Mouse (Mus musculus) gonadal fat pad, adult 2 months (tissue): ENCODE measurements at regions not wholly inside any gene's neighbourhood (a gene's known extent, or its start where the extent isn't known, plus 50 kb on each side); places are given as distances from the start of the nearest gene placed in this dataset.
"Not testable (repeated sequence)": the region's sequence is repeated elsewhere in the genome, so short reads cannot be mapped to it uniquely, and the experiment has no call there.

Experiments
- DNase-seq: peaks from one replicate; pipeline ENCODE4 v3.0.0-alpha.2; 2012; ENCODE audit warnings: low read depth

GRCm38 (mm10) chrX:50602461-50602875 is 174.2 kb upstream of the Olfr1324 start:
- not testable (repeated sequence) for DNase-seq

GRCm38 (mm10) chrX:50600262-50600661 is 172.0 kb upstream of the Olfr1324 start:
- DNase-seq, result not testable (repeated sequence)

GRCm38 (mm10) chrX:50599780-50600179 is 171.5 kb upstream of the Olfr1324 start:
- no peak for DNase-seq

GRCm38 (mm10) chrX:50597626-50598025 is 169.3 kb upstream of the Olfr1324 start:
- not testable (repeated sequence) for DNase-seq

- no peak for DNase-seq
Observed at GRCm38 (mm10) chrX:50597105-50597504, 168.8 kb upstream of the Olfr1324 start.

GRCm38 (mm10) chrX:50594976-50595375 is 166.7 kb upstream of the Olfr1324 start:
- DNase-seq, result not testable (repeated sequence)

GRCm38 (mm10) chrX:50591477-50591876 is 163.2 kb upstream of the Olfr1324 start:
- no peak for DNase-seq

GRCm38 (mm10) chrX:50590673-50591341 is 162.5 kb upstream of the Olfr1324 start:
- no peak for DNase-seq

GRCm38 (mm10) chrX:50588892-50589291 is 160.6 kb upstream of the Olfr1324 start:
- no peak for DNase-seq

GRCm38 (mm10) chrX:50583741-50584580 is 155.7 kb upstream of the Olfr1324 start:
- no peak for DNase-seq

GRCm38 (mm10) chrX:50580200-50580599 is 151.9 kb upstream of the Olfr1324 start:
- DNase-seq, result no peak

- DNase-seq, result no peak
Observed at GRCm38 (mm10) chrX:50576824-50577223, 148.5 kb upstream of the Olfr1324 start.

- not testable (repeated sequence) for DNase-seq
Observed at GRCm38 (mm10) chrX:50572191-50573095, 144.1 kb upstream of the Olfr1324 start.

- DNase-seq, result no peak
Observed at GRCm38 (mm10) chrX:50569087-50569486, 140.8 kb upstream of the Olfr1324 start.

- no peak for DNase-seq
Observed at GRCm38 (mm10) chrX:50566345-50566744, 138.0 kb upstream of the Olfr1324 start.

- DNase-seq, result not testable (repeated sequence)
Observed at GRCm38 (mm10) chrX:50565031-50565430, 136.7 kb upstream of the Olfr1324 start.

GRCm38 (mm10) chrX:50560915-50561314 is 132.6 kb upstream of the Olfr1324 start:
- no peak for DNase-seq

GRCm38 (mm10) chrX:50550297-50550696 is 122.0 kb upstream of the Olfr1324 start:
- no peak for DNase-seq

GRCm38 (mm10) chrX:50549713-50550112 is 121.4 kb upstream of the Olfr1324 start:
- DNase-seq, result no peak

- DNase-seq, result not testable (repeated sequence)
Observed at GRCm38 (mm10) chrX:50537785-50538159, 109.5 kb upstream of the Olfr1324 start.

GRCm38 (mm10) chrX:50537122-50537784 is 109.0 kb upstream of the Olfr1324 start:
- peak; percentile 24 for DNase-seq
